Mouse (Mus musculus) retina, embryonic 14.5 days (tissue): ENCODE measurements around the gene Fam178b.
"Not testable (repeated sequence)": the region's sequence is repeated elsewhere in the genome, so short reads cannot be mapped to it uniquely, and the experiment has no call there.

ENCODE experiments used
- DNase-seq: peaks from one replicate; pipeline ENCODE4 v3.0.0-alpha.2; 2015; ENCODE audit warnings: low spot score

Gene Fam178b

DNA sequence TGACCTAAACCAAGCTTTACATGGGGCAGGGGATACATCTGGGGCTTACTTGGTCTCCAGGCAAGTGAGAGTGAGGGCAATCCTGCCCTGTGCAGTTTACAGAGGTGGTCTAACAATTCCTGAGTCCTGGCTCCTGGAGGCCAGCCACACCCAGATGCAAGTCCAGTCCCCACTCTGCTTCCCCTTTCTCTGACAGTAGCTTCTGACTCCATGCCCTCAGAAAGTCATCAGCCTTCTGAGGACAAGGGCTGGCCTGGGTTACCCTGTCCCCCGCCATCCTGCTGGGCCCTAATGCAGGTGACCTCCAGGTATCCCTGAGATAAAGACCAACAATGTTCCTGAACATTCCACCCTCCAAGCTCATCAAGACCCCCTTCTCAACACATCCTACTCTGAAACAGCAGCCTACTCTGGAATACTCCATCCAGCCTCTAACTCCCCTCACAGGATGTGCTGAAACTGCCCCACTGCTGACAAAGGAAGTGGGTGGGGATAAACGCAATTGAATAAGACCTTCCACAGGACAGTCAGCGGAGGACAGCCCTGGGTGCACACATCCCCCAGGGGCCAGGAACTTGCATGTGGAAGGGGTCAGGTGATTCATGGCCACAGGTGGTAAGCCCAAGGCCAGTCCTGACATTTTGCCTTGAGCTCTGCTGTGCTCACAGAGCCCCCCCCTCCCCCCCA lies 52.8 kb downstream of the Fam178b start:
- DNase-seq: no peak

DNA sequence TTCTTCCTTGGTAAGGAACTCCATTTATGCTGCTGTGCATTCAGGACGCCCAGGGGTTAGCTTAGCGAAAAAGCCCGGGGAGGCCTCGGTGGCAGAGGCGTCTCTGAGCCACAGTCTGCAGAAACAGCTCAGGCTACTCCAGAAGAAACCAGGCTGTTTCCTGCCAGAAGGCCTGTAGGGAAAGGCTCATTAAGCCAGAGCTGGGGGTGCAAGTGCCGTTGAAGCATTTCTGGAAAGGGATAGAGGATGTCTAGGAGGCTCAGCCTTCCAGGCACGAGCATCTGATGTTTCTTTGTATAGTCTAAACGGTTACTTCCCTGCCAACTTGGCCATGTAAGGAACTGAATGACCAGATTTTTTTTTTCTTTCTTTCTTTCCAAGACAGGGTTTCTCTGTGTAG lies 54.4 kb downstream of the Fam178b start:
- DNase-seq: no peak

DNA sequence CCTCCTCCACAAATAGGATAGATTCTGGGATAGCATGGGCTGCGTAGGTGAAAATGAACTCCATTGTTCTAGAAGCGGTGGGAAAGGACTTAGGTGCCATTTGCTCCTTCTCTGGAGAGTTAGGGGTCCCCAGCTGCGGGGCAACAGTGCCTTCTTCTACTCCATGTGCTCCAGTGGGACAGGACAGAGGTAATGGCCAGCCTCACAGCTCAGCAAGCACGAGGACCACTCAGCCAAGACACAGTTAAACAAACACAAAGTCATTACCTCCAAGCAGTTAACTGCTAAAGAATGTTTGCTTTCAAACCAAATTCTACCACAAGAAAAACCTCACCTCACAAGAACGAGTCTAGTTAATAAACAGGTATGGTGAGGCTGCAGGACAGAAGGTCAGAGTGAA lies 57.5 kb downstream of the Fam178b start:
- no peak for DNase-seq

DNA sequence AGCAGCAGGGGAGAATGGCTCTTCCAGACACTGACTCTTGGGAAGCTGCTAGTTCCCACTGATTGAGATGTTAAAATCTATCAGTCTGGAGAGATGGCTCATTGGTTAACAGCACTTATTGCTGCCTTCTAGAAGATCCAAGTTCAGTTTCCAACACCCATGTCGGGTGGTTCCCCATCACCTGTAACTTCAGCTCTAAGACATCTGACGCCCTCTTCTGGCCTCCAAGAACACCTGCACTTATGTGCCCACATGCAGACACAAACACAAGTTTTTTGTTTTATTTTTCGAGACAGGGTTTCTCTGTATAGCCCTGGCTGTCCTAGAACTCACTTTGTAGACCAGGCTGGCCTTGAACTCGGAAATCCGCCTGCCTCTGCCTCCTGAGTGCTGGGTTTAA lies 67.0 kb downstream of the Fam178b start:
- not testable (repeated sequence) for DNase-seq

DNA sequence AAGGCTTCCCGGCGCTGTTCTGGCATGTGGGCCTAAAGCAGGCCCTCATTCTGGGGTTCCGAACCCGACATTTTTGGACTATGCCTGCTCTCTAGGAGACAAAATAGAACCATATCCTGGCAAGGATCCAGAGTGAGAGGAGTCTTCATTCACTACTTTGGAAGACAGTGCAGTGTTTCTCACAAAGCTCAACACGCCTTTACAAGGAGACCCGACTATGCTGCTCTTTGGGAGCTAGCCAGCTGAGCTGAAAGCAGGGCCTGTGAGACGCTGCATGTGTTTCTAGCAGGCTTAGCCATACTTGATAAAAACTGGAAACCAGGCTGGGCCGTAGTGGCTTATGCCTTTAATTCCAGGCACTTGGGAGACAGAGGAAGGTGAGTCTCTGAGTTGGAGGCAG lies 67.8 kb downstream of the Fam178b start:
- DNase-seq: no peak

DNA sequence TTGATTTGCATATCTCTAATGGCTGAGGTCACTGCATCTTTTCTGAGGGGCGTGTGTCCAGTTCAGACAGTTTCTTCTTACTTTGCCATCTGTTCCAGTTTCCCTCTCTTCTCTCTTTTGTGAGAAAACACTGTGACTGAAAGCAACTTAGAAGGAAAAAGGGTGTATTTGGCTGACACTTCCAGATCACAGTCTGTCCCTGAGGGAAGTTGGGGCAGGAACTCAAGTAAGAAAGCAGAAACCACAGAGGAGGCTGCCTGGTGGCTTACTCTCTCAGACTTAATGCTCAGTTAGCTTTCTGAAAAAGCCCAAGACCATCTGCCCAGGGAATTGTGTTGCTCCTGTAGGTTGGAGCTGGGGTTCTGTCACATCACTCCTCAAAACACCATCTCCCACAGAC lies 68.4 kb downstream of the Fam178b start:
- DNase-seq: no peak

DNA sequence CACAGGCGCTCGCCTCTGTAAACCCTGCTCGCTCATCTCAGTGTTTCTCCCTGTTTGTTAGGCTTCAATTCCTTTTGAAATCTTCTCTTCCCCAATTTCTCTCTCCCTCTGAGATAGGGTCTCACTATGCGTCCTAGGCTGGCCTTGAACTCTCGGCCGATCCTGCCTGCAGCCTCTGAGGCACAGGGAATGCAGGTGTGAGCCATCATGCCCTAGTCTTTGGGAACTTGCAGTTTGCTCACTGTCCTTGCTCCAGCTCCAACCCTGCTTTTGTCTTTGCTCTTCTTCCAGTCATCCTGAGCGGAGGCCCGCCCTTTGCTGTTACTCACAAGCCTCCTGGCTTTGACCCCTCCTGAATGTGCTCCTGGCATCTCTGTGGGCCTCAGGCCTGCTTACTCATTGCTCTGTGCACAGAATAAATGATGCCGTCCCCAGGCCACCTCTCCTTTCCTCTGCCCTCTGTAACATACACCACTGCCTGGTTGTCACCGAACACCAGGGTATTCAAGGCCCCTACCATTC lies 69.5 kb downstream of the Fam178b start:
- DNase-seq: no peak

DNA sequence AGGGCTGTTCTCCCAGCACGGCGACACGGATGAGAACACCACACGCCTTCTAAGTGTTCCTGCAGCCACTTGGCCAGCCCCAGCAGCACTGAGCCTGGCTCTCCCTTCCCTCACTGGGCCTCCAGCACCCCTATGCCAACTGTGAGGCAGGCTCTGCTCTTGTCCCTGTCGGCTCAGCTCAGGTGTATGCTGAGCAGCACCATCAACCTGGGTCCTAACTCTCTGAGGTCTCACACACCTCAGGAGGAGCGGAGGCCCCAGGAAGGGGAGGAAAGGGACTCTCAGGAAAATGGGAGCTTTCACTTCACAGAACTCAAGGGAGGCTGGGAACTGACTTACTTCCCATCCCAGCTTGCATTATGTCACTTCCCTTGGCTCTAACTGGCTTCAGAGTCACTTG lies 70.6 kb downstream of the Fam178b start:
- DNase-seq: no peak

DNA sequence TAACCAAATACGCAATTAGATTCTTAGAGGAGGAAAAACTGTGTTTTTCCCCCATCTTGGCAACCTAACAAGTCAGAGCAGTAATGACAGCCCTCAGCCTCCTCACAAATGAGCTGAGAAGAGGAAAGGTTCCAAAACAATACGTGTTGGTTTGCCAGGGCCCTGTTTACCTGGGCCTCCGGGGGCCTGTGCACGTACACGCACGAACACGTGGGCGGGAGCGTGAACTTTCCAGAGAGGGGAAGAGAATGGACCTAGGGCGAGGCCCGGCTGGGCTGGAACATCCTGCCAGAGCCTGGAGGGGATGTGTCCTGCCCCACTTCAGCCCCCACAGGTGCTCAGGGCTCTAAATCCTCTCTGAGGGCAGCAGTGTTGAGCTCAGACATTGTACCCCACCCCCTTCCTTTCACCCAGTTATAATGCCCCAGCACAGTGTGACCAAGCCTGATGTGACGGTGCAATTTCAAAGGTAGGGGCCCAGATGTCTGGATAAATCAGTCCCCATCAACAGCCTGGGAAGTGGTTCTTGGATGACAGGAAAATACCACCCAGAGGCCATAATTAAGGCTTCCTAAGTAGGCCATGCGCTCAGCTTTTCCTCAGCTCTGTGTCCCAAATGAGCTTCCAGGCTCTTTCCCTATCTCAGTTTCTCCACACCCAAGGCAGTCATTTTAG lies 71.4 kb downstream of the Fam178b start:
- DNase-seq: peak; percentile 30

DNA sequence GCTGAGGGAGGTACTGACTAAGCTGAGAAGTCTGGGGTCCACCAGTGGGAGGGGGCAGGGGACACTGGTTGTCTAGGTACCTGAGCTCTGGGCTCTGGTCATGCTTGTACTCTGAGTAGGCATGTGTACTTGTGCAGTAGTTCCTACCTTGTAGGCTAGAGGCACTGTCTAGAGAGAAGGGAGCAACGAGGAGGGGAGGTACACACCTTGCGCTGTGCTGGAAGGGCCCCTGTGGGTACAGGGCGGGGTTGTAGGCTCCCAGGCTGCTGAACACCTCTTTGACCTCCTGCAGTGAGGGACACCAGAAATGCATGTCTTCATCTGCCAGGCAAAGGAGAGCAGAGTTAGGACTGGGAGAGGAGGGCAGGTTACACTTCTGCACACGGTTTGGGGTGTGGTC lies 74.8 kb downstream of the Fam178b start:
- DNase-seq: no peak

DNA sequence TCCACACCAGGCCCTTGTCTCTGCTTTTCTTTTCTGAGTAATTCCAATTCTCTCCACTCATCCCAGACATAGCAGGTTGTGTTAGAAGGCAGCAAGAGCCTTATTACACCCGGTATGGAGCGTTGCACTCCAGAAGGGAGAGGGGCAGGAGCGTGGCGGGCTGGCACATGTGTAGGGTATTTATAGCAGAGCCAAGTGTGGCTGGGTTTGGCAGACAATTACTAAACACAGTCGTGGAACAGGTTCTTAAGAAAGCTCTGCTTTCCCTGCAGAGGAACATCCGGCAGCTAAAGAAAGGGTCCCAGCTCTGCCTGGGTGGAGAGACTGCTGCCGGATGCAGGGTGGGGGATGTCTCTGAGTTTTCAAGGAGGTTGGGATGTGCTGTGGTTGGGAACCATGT lies 76.0 kb downstream of the Fam178b start:
- DNase-seq: no peak

DNA sequence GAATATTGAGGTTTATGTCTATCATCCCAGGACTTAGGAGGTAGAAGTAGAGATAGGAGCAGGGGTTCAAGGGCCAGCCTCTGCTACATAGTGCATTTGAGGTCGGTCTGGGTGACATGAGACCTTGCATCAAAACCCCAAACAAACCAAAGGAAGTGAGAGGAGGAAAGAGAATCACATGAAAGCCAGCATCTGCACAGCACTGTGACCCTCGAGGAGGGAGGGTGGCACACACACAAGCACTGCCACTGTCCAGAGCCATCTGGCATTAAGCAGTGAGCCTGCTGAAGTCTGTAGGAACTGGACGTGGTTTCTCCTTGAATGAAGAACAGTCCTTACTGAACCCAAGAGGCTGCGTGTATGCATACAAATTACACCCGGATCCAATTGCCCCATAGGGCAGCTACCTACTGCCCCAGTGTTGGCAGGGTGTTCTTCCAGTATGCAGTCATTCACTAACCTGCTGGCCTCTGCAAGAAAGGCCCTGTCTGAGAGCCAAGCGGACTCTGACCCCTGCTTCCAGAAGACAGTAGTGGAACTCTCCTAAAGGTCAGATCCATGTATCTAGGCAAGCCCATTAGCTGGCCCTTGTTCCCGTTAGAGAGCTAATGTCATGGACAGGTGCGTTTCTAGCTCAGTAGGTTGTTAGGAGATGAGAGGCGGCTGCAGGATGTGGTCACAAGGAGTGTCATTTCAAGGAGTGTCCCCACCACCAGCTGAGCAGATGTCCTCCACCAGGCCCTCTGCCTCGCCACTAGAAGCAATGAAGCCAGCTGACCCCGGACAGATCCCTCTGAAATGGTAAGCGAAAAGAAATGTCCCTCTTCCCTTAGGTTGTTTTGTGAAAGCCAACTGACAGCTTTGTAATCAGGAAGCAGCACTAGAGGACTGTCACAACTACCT lies 78.5 kb downstream of the Fam178b start:
- DNase-seq: no peak

DNA sequence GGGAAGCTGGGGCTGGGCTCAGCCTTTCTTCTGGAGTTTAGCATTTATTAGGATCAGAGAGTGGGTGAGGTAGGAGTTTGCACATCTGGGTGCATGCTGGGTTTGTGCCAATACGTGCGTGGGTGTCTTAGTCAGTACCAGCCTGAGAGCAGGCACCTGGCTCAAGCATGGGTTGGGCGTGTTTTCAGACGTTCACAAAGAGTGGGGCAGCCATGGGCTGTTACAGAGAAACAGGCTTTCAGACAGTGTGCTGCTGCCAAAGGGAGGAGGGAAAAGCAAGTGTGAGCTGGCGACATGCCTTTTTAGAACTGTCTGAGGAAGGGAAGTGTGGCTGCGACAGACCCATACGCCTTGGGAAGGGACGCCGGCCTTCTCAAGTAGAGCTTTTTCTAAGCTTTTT lies 79.6 kb downstream of the Fam178b start:
- no peak for DNase-seq

DNA sequence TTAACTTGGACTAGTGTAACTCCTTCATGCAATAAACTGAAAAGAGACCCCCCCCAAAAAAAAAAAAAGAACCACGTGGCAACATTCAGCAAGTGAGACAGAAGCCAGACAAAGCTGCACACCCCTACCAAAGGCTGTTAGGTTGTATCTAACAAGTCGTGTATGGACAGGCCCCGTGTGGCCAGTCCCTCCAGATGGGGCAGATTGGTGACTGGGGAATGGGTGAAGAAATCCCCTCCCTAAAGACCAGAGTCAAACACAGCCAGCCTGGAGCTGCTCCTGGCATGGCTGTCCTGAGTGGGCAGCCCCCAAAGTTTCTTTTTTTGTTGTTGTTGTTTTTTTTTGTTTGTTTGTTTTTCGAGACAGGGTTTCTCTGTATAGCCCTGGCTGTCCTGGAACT lies 80.7 kb downstream of the Fam178b start:
- no peak for DNase-seq

DNA sequence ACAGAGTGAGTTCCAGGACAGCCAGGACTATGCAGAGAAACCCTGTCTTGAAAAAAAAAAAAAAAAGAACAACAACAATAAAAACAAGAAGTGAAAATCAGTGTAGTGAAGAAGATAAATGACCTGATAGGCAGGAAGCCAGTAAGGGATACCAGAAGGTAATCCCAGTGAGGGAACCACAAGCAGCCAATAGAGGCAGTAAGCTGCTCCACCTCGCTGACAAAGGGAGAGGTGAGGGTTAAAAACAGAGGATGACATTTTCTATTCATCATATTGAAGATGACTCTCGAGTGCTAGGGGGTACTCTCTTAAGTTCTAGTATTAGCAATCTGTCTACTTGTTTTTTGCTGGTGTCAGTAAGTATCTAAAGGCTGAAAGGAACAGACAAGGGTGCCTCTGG lies 84.6 kb downstream of the Fam178b start:
- no peak for DNase-seq

DNA sequence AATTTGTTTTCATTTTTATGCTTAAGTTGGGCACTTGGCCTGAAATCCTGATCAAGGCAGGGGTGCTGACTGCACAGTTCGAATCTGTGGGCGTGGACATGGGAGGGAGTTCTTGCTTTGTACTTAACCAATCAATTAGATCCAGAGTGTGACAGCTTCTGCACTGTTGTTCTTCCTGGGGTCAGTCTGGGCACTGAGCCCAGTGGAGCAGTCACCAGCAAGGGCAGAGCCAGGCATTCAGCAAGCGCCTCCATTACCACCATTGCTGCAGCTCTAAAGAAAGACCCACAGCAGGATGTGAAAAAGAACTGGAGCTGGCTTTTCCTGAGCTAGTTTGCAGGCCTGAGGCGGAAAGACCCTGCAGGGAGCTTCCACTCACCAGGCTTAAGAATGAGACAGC lies 86.9 kb downstream of the Fam178b start:
- peak; percentile 25 for DNase-seq

DNA sequence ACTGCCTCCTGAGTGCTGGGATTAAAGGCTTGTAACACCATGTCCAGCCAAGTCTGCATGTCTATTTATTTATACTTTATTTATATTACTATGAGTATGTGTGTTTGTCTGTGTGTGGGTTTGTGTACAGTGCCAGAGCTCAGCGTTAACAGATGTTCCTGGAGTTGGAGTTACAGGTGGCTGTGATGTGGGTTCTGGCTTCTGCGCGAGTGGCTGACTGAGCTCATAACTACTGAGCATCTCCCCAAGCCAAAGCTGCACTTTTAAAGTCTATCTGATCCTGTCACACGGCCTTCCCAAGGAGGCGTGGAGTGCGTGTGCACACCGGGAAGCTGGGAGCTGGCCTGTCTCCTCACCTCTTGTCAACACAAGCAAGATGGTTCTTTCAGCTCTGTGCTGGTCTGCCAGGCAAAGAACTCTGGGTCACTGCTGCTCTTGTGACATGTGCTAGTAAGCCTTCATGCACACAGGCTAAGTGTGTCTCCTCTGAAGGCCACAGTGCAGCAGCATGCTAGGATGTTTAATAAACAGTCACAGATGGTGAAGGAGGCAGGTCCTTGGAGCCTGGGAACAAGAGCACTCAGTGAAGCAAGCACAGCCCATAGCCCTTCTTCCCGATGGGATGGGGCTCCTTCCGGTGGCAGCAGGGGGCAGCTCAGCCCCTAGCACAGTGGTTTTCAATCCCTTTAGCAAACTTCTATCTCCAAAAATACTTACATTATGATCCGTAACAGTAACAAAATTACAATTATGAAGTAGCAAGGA lies 87.6 kb downstream of the Fam178b start:
- peak; percentile 29 for DNase-seq

DNA sequence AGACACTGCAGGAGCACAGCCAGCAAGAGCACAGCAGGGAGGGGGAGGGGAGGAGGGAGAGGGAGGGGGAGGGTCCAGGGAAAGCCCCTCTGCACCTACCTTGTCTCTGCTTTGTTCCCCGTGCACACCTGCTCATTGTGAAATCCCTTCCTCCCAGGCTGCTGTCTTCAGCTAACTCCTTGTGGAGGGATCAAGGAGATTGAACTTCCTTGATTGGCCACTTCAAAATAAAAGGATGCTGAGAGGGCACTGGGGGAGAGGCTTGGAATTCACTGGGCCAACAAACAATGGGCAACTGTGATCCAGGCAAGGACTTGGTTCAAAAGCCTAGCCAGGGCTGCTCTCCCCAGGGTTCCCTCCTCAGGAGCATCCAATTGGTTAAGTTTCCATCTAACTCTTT lies 89.9 kb downstream of the Fam178b start:
- DNase-seq: no peak

DNA sequence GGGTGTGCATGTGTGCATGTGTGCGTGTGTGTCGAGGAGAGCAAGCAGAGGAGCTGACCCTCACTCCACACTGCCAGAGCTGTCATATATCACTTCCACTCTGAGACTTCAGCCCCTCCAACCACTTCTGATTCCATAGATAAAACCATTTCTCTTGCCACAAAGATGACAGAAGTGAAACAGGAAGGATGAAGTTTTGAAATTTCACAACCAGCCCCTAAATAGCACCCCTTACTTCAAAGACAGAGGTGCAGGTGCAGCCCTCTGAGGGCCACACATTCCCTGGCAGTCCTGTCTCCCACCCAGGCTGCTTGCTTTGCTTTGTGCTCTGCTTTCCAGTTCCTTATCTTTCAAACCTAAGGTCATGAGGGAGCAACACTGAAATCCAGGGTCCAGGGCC lies 91.6 kb downstream of the Fam178b start:
- DNase-seq: no peak

DNA sequence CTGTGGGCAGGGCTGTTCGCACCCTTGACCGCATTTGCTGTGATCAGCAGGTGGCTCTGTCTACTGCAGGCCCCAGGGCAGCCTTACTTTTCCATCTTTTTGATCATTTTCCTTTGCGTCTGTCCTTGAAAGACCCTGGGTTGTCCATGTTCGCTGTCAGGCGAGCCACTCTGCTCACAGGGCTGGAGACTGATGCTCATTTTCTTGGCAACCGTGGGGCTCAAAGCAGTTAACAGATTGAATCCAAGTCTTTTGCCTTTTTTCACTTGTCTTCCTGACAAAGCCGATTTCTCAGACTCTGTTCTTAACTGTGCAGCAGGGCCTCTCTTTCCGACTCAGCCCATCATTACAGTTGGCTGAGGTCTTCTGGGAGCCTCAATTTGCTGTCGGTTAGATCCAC lies 92.3 kb downstream of the Fam178b start:
- DNase-seq: no peak

DNA sequence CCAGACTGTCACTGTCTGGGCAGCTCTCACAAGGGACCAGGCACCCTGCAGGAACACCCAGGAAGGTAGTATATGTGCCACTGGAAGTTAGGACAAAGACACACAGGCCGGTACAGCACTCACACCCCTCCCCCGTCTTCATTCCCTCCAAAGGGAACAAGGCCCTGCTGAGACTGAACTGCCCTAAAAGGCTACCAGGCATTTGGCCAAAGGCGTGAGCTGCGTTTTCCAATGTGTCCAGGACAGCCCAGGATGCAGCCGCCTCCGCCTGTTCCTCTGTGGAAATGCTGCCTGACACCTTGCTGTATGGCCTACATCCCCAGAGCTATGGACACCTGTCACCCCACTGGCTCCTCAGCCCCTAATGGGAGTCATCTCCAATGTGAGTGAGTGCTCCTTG lies 93.5 kb downstream of the Fam178b start:
- no peak for DNase-seq
